Mouse (Mus musculus) CD4-positive, CD25-positive, alpha-beta regulatory T cell, adult 9 weeks (primary cell): ENCODE measurements around the gene Zfyve19. TPM values are rescaled to one million over a fixed set of nuclear protein-coding genes. Genes with fewer than 3 reads are reported as not detected.

Source experiments
- polyA plus RNA-seq: library from polyadenylated mRNA; unstranded; fragments of 100-300 nt; shearing (Covaris generic); gene quantifications from one replicate; pipeline ENCODE4 v1.2.1, GENCODE M21; 2017

Gene Zfyve19
- polyA plus RNA-seq = 57.0 TPM

GRCm38 (mm10) chr2:119208344-119209175, at the start of gene Zfyve19, which contains the start of gene Dnajc17:
TSS of gene Zfyve19 (plus strand) at chr2:119208617.
TSS of gene Dnajc17 (minus strand) at chr2:119208795.

GRCm38 (mm10) chr2:119166901-119167865, 41.2 kb upstream of the Zfyve19 start, which contains the start of gene Gchfr:
TSS of gene Gchfr (plus strand) at chr2:119167773.

GRCm38 (mm10) chr2:119173991-119174651, 34.3 kb upstream of the Zfyve19 start, which contains the start of gene Gm14137:
TSS of gene Gm14137 (plus strand) at chr2:119174509.

GRCm38 (mm10) chr2:119229775-119230704, 21.6 kb downstream of the Zfyve19 start, which contains the start of gene Ppp1r14d:
TSS of gene Ppp1r14d (minus strand) at chr2:119229906.

GRCm38 (mm10) chr2:119237210-119237870, 28.9 kb downstream of the Zfyve19 start, which contains the start of gene Spint1:
TSS of gene Spint1 (plus strand) at chr2:119237362.

Other genes starting within 250 kb of the Zfyve19 start
- 27.4 TPM for gene Ccdc32, start 179.2 kb upstream of the Zfyve19 start, polyA plus RNA-seq
- 2.5 TPM for gene Rpusd2, start 173.8 kb upstream of the Zfyve19 start, polyA plus RNA-seq
- 2.3 TPM for gene Knl1, start 161.5 kb upstream of the Zfyve19 start, polyA plus RNA-seq
- gene Rad51, start 95.8 kb upstream of the Zfyve19 start, polyA plus RNA-seq = 6.8 TPM
- 30.7 TPM for gene Rmdn3, start 51.6 kb upstream of the Zfyve19 start, polyA plus RNA-seq
- gene Gchfr, start 40.8 kb upstream of the Zfyve19 start, polyA plus RNA-seq = not detected
- gene Gm14137, start 34.1 kb upstream of the Zfyve19 start, polyA plus RNA-seq = 1.1 TPM
- 24.1 TPM for gene Dnajc17, start 178 bp downstream of the Zfyve19 start, polyA plus RNA-seq
- gene Ppp1r14d, start 21.3 kb downstream of the Zfyve19 start, polyA plus RNA-seq = not detected
- gene Spint1, start 28.7 kb downstream of the Zfyve19 start, polyA plus RNA-seq = not detected
- gene Rhov, start 62.7 kb downstream of the Zfyve19 start, polyA plus RNA-seq = 0.21 TPM
- 20.2 TPM for gene Vps18, start 80.1 kb downstream of the Zfyve19 start, polyA plus RNA-seq
- not detected for gene Dll4, start 117.2 kb downstream of the Zfyve19 start, polyA plus RNA-seq
- gene Chac1, start 142.6 kb downstream of the Zfyve19 start, polyA plus RNA-seq = 0.16 TPM